Mouse (Mus musculus): ENCODE data around the gene Srm.

The Srm gene

GRCm38 (mm10) chr4:148602357-148603120 is 11.2 kb downstream of the Srm start, which contains the start of gene Masp2:
Gene Masp2 (plus strand): TSS chr4:148602554.
- DNase-seq (ENCODE audit: low read depth): no peak

- DNase-seq (ENCODE audit: low read depth): no peak
Measured at GRCm38 (mm10) chr4:148603376-148604139, 12.3 kb downstream of the Srm start.

GRCm38 (mm10) chr4:148604141-148604540 is 12.8 kb downstream of the Srm start:
- DNase-seq (ENCODE audit: low read depth): peak; percentile 66

- DNase-seq (ENCODE audit: low read depth): peak; percentile 77
Measured at GRCm38 (mm10) chr4:148604541-148605165, 13.3 kb downstream of the Srm start.

- peak; percentile 85 for DNase-seq (ENCODE audit: low read depth)
Measured at GRCm38 (mm10) chr4:148607758-148608157, 16.5 kb downstream of the Srm start.

- DNase-seq (ENCODE audit: low read depth): no peak
Measured at GRCm38 (mm10) chr4:148609805-148610204, 18.5 kb downstream of the Srm start.

GRCm38 (mm10) chr4:148610631-148611364 is 19.5 kb downstream of the Srm start:
- no peak for DNase-seq (ENCODE audit: low read depth)

- DNase-seq (ENCODE audit: low read depth): no peak
Measured at GRCm38 (mm10) chr4:148612557-148612956, 21.3 kb downstream of the Srm start.

GRCm38 (mm10) chr4:148613738-148614137 is 22.4 kb downstream of the Srm start:
- no peak for DNase-seq (ENCODE audit: low read depth)

GRCm38 (mm10) chr4:148619805-148620204 is 28.5 kb downstream of the Srm start:
- no peak for DNase-seq (ENCODE audit: low read depth)

DNA sequence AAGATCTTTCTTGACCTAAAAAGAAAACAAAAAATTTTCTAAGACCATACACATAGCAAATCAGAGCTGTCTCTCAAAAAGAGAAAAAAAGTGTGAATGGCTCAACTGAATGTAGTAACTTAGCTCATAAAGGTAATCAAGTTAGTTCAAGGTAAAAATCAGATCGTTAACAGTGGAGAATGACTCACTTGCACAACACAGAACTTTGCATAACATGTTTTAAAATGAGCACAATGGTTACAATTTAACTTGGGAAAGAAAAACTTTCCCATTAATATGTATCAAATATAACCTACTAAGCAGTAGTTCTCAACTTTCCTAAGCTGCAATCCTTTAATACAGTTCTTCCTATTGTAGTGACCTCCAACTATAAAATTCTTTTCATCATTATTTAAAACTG is 29.4 kb downstream of the Srm start:
- no peak for DNase-seq (ENCODE audit: low read depth)

- DNase-seq (ENCODE audit: low read depth): no peak
Measured at GRCm38 (mm10) chr4:148622485-148622884, 31.2 kb downstream of the Srm start.

DNA sequence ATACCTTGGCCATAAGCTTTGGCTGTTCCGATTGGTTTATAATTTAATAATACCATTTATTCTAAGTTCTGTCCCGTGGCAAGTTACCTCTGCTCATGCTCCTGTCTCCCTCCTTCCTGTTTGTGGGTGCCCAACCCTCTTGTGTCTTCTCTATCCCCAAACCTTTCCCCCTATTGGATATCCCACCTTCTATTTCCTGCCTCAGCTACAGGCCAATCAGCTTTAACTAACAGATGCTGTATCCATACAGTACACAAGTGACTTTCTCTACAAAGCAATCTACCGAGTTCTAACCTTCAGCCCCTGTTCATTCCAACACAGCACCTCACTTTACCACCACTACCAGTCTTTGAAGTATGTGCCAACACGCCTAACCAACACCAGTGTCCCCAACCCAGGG is 32.3 kb downstream of the Srm start:
- no peak for DNase-seq (ENCODE audit: low read depth)

GRCm38 (mm10) chr4:148625010-148625409 is 33.7 kb downstream of the Srm start:
- no peak for DNase-seq (ENCODE audit: low read depth)

DNA sequence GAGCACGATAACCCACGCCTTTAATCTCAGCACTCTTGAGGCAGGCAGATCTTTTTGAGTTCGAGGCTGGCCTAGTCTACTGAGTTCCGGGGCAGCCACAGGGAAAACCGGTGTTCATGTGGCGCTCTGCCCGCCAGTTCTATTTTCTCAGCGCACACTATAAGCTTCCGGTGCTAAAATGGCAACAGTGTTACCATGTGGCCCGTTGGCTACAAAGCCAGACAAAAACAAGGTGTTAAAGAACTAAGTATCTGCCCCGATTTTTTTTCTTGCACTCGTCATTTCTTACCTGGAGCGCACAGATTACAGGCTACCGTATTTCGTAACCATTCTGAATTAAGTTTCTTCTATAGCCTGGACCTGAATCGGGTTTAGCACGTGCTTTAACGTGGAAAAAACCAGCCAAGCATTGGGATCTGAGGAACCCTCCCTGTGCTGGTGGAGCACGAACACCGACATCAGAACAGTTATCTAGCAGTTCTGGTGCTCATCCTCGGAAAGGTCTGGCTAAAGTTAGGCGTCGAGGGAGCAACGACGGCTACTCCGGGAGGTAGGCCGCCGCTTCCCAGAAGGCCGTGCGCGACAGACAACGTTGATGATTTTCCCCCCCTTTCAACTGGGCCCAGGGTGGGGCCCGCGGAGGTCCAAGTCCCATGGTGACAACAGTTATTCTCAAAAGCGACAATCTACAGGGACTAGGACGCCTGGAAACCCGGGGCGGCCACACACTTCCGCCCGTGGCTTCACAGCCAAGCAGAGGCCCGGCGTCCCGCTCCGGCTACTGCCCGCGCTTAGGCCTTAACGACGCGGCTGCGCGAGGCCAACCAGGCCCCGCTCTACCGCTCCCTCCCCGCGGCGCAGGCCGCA is 34.7 kb downstream of the Srm start:
- peak; percentile 54 for DNase-seq (ENCODE audit: low read depth)

DNA sequence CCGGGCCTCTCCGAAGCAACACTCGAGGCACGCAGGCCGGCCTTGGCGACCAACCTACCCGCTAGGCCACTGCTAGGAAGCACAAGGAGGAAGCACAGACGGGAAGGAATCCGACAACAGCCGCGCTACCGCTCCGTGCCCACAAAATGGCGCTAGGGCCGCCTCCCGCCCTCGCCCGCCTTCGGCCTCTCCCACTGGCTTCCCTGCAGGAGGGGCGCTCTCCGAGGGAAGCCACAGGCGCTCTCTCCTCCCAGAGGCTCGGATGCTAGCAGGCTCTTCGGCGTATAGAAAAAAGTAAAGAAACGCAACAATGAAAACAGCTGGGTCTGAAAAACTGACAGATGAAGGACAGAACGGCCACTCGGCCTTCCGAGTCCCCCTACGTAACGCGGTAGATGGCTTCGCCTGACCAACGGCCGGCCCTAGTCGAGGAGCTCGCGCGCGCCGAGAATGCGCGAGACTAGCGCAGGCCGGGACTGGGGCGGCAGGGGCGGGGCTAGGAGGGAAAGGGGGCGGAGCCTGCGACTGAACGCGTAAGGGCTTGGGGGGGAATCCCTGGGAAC is 35.4 kb downstream of the Srm start, which contains the start of gene Tardbp:
Gene Tardbp, minus strand, starts transcription at position 397 of the 563 bp plus-strand sequence.
- peak; percentile 97 for DNase-seq (ENCODE audit: low read depth)

DNA sequence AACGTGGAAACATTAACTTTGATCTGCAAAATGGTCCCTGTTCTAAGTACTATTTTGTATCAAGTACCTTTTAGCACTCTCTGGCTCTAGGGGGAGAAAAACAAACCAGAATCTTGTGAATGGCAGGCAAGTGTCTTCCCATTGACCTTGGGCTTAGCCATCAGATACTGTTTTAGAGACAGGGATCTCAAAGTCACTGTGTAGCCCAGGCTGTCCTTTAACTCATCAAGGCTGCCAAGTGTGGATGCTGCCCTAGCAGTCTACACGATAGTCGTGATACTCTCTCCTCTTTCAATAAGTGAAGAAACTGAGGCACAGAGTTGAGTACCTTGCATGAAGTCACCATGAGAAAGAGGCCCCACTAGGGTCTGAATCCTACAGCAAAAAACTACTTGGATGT is 35.9 kb downstream of the Srm start:
- no peak for DNase-seq (ENCODE audit: low read depth)

- DNase-seq (ENCODE audit: low read depth): no peak
Measured at GRCm38 (mm10) chr4:148632013-148632692, 40.9 kb downstream of the Srm start.

DNA sequence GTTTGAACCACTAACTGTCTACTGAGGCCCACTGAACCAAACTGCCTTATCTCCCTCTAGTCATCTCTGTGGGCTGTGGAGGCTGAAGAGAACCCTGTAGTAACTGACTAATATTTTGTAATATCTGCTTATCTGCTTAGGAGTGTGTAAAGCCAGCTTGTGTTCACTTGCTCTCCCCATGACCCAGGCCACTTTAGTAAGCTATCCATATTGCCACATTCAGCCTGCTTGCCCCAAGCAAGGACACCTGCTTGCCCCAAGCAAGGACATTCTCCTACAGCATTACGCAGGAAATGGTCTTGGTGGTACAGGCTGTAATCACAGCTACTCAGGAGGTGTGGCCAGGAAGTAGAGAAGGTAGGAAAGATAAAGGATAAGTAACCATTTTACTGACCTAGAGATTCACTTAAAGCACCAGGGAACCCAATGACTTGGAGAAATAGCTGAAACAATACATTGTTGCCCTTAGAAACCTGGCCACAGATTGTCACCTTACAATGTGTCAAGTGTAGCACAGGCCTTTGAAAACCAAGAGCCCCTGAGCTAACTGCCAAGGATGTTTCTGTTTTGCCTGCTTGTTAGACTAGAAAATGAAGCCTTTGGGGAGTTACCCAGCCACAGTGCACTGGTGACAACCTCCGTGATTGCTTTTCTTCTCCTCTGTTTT is 42.2 kb downstream of the Srm start:
- DNase-seq (ENCODE audit: low read depth): no peak

GRCm38 (mm10) chr4:148635309-148635708 is 44.0 kb downstream of the Srm start:
- no peak for DNase-seq (ENCODE audit: low read depth)
